Mouse (Mus musculus) heart, embryonic 10.5 days (tissue): ENCODE results near the gene Nav1. TPM values are rescaled to one million over a fixed set of nuclear protein-coding genes. Genes with fewer than 3 reads are reported as not detected.

Source experiments
- DNase-seq: peaks from one replicate; pipeline ENCODE4 v3.0.0-alpha.2; 2017; ENCODE audit warnings: low spot score
- H3K27ac ChIP-seq: fragments of 300-500 bp; sonication (generic); 2 replicates; pipeline ENCODE4 v1.5.1; 2016; ENCODE audit warnings: mild to moderate bottlenecking
- H3K27me3 ChIP-seq: fragments of 300-500 bp; sonication (generic); 2 replicates; pipeline ENCODE4 v1.6.1; 2016; ENCODE audit warnings: mild to moderate bottlenecking; ENCODE audit not compliant: poor library complexity, insufficient read depth, severe bottlenecking
- H3K36me3 ChIP-seq: fragments of 300-500 bp; sonication (generic); 2 replicates; pipeline ENCODE4 v1.6.1; 2016; ENCODE audit warnings: mild to moderate bottlenecking, moderate library complexity
- H3K4me1 ChIP-seq: fragments of 300-500 bp; sonication (generic); 2 replicates; pipeline ENCODE4 v1.6.1; 2016; ENCODE audit warnings: mild to moderate bottlenecking
- H3K4me3 ChIP-seq: fragments of 300-500 bp; sonication (generic); 2 replicates; pipeline ENCODE4 v1.5.1; 2016; ENCODE audit warnings: mild to moderate bottlenecking, moderate library complexity
- H3K9me3 ChIP-seq: fragments of 300-500 bp; sonication (generic); 2 replicates; pipeline ENCODE4 v1.6.1; 2016; ENCODE audit warnings: mild to moderate bottlenecking, moderate library complexity
- WGBS: fragments of 180-500 bp; shearing (Covaris S2); methylation state at CpG from one replicate; pipeline ENCODE4 v1.1.7; 2016; 5-methylcytosine and 5-hydroxymethylcytosine counted together
- polyA plus RNA-seq: library from polyadenylated mRNA; unstranded; fragments of >200 nt; fragmentation: Nextera tagmentation; extraction: Ambion mirVana; gene quantifications from 2 replicates; pipeline ENCODE4 v1.2.1, GENCODE M21; 2016

The Nav1 gene
- polyA plus RNA-seq, 1 experiment from 2014 or later, result 26.5 TPM

- WGBS, result under 1% methylated on average over 18 of the region's 19 CpGs
- H3K27me3 ChIP-seq, result peaks cover 8% of the 10 kb centered on the region; the same call in 1 of the 2 replicates
- peak overlapping the region; percentile 78 for H3K4me3 ChIP-seq
- H3K36me3 ChIP-seq, result 0 out of 2 replicates have a peak, but pooled peaks cover 3% of the 10 kb centered on the region
- no peaks in the 10 kb centered on the region for H3K9me3 ChIP-seq
- DNase-seq, result peak; percentile 86
- peaks cover 83% of the 10 kb centered on the region for H3K4me1 ChIP-seq
- peak overlapping the region; percentile 84 for H3K27ac ChIP-seq
Measured at GRCm38 (mm10) chr1:135585573-135585972, 21.5 kb downstream of the Nav1 start.

DNA sequence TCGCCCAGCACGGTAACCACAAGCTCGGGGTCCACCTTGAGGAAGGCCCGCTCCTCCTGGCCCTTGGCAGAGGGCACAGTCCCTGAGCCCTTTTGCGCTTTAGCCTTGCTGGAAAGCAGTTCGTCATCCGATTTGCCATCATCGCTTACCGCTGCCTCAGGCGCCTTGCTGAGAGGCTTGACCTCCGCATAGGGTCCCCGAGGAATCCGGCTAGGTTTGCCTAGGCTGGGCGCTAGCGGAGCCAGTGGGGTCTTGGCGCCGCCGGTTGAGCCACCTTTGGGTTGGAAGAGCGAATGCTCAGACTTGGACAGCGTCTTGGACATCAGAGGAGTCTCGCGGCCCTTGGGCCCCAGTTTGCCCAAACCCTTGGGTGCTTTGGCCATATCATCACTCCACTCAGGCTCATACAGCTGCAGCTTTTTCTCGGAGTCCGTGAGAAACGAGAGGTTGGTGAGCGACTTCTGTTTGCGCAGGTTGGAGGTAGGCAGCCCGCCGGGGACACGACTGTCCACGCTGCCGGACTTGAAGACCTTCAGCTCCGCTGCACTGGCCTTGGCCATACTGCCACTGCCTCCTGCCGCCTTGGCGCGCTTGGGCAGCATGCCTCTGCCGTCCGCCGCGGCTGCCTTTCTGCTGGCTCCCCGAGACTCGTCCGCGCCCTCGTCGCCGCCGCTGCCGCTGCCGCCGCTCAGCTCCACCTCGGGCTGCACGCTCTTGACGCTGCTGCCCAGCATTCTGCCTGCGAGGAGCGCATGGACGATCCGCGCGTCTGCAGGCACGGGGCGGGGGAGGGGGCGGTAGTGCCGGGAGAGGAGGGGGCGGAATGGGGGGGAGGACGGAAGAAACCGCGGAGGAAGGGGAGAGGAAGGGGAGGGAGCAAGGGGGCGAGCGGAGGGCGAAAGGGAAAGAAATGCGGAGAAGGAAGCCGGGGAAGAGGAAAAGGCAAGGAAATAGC is 22.2 kb downstream of the Nav1 start:
- Histone ChIP-seq H3K36me3 (0 out of 2 replicates have a peak, but pooled peaks cover 3% of the 10 kb centered on the region), H3K27me3 (peaks cover 8% of the 10 kb centered on the region; the same call in 1 of the 2 replicates), H3K27ac (peak overlapping the region; percentile 84), H3K9me3 (no peaks in the 10 kb centered on the region), H3K4me3 (peak overlapping the region; percentile 78), H3K4me1 (peaks cover 90% of the 10 kb centered on the region)
- WGBS, result 2% methylated on average over 70 of the region's 73 CpGs
- DNase-seq, result no peak

GRCm38 (mm10) chr1:135583678-135584515 is 23.2 kb downstream of the Nav1 start:
- Histone ChIP-seq H3K9me3 (no peaks in the 10 kb centered on the region), H3K27ac (peak overlapping the region; percentile 84), H3K4me3 (peak overlapping the region; percentile 78), H3K27me3 (peaks cover 8% of the 10 kb centered on the region; the same call in 1 of the 2 replicates), H3K36me3 (0 out of 2 replicates have a peak, but pooled peaks cover 3% of the 10 kb centered on the region), H3K4me1 (peaks cover 97% of the 10 kb centered on the region)
- DNase-seq, result no peak
- 9% methylated on average over 21 of the region's 21 CpGs for WGBS

DNA sequence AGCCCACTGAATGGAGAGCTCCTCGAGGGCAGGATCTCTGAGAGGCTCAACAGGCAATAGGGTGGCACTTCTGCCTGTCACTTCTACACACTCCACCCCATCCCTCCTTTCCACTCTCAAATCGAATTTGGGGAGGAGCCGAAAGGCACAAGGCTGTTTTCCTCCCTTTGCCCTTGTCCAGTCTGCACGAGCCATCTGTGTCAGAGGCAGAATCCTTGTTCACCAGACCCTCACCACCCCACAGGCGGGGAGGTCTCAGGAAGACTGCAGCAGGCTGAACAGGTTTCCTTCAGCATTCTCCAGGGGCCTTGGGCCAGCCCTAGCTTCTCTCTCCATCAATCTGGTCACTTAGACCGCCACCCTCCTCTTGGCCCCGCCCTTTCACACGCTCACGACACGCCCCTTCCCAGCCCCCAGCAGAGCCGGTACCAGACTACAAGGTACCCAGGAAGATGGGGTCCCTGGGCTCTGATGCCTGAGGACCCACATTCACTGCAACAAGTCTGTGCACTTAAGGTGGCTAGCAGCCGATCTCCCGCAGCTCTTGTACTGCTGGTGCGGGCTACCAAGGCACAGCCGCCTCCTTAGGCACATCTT is 23.9 kb downstream of the Nav1 start:
- DNase-seq, result no peak
- H3K27me3 ChIP-seq, result peaks cover 8% of the 10 kb centered on the region; the same call in 1 of the 2 replicates
- 10% methylated on average over 15 of the region's 15 CpGs for WGBS
- H3K4me1 ChIP-seq, result peaks cover 97% of the 10 kb centered on the region
- H3K4me3 ChIP-seq, result peak overlapping the region; percentile 78
- H3K36me3 ChIP-seq, result 0 out of 2 replicates have a peak, but pooled peaks cover 4% of the 10 kb centered on the region
- peak overlapping the region; percentile 84 for H3K27ac ChIP-seq
- H3K9me3 ChIP-seq, result no peaks in the 10 kb centered on the region

DNA sequence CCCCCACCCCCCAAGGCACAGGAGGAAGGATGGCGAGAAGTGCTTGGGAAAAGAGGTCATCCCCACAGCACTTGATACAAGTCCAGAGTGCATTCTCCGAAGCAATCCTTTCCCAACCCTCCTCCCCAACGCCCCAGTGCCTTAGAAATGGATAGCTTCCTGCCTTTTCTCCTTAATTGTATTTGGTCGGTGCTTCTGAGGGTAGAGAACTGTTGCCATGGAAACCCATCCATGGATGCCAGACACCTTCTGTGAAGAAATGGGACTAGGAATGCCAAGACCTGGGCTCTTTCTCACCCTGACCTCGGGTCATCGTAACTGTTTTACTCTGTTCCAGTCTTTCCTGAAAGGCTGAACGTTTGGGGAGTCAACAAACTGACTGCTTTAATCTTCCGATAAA is 26.1 kb downstream of the Nav1 start:
- Histone ChIP-seq H3K36me3 (peaks cover 5% of the 10 kb centered on the region; the same call in 1 of the 2 replicates), H3K9me3 (no peaks in the 10 kb centered on the region), H3K4me3 (no peak overlapping the region), H3K4me1 (peaks cover 94% of the 10 kb centered on the region), H3K27me3 (peaks cover 8% of the 10 kb centered on the region; the same call in 1 of the 2 replicates), H3K27ac (0 out of 2 replicates have a peak overlapping the region, but pooled peaks have one; percentile 22)
- no peak for DNase-seq
- WGBS, result 53% methylated on average over 8 of the region's 8 CpGs

DNA sequence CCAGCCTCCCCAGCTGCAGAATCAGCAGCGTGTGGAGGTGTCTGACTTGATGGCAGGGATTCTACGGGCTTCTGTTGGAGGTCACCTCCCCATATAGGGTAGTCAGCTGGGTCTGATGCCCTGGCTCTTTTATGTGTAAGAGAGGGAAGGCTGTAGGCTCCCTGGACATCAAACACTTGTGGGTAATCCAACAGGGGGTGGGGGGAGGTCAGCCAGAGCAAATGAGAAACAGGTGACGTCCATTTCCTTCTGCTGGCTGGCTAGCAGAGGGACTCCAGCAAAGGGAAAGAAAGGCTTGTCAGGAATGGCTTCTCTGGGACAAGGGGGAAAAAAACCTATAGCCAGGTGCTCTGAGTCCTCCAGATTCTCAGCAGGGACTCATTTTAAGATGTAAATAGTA is 28.0 kb downstream of the Nav1 start:
- peaks cover 77% of the 10 kb centered on the region for H3K4me1 ChIP-seq
- 0 out of 2 replicates have a peak overlapping the region, but pooled peaks have one; percentile 17 for H3K27ac ChIP-seq
- 33% methylated on average over 3 of the region's 3 CpGs for WGBS
- no peak overlapping the region for H3K4me3 ChIP-seq
- DNase-seq, result no peak
- H3K36me3 ChIP-seq, result peaks cover 5% of the 10 kb centered on the region; the same call in 1 of the 2 replicates
- no peaks in the 10 kb centered on the region for H3K9me3 ChIP-seq
- peaks cover 8% of the 10 kb centered on the region; the same call in 1 of the 2 replicates for H3K27me3 ChIP-seq

- DNase-seq, result no peak
- 66% methylated on average over 2 of the region's 2 CpGs for WGBS
- H3K9me3 ChIP-seq, result no peaks in the 10 kb centered on the region
- no peak overlapping the region for H3K4me3 ChIP-seq
- H3K27me3 ChIP-seq, result peaks cover 8% of the 10 kb centered on the region; the same call in 1 of the 2 replicates
- H3K4me1 ChIP-seq, result peaks cover 64% of the 10 kb centered on the region
- H3K27ac ChIP-seq, result peak overlapping the region; percentile 42; the same call in 1 of the 2 replicates
- H3K36me3 ChIP-seq, result peaks cover 5% of the 10 kb centered on the region; the same call in 1 of the 2 replicates
Measured at GRCm38 (mm10) chr1:135577793-135578192, 29.3 kb downstream of the Nav1 start.

GRCm38 (mm10) chr1:135575393-135575792 is 31.7 kb downstream of the Nav1 start:
- Histone ChIP-seq H3K27me3 (no peaks in the 10 kb centered on the region), H3K36me3 (peaks cover 5% of the 10 kb centered on the region), H3K27ac (no peak overlapping the region), H3K4me3 (no peak overlapping the region), H3K9me3 (no peaks in the 10 kb centered on the region), H3K4me1 (peaks cover 48% of the 10 kb centered on the region)
- 82% methylated on average over 1 of the region's 1 CpGs for WGBS
- DNase-seq, result no peak

GRCm38 (mm10) chr1:135574451-135575208 is 32.5 kb downstream of the Nav1 start:
- WGBS, result 74% methylated on average over 4 of the region's 4 CpGs
- H3K4me3 ChIP-seq, result no peak overlapping the region
- H3K27me3 ChIP-seq, result no peaks in the 10 kb centered on the region
- H3K27ac ChIP-seq, result no peak overlapping the region
- peaks cover 47% of the 10 kb centered on the region for H3K4me1 ChIP-seq
- H3K9me3 ChIP-seq, result no peaks in the 10 kb centered on the region
- peaks cover 5% of the 10 kb centered on the region for H3K36me3 ChIP-seq
- no peak for DNase-seq

GRCm38 (mm10) chr1:135572139-135572892 is 34.8 kb downstream of the Nav1 start:
- Histone ChIP-seq H3K36me3 (peaks cover 8% of the 10 kb centered on the region), H3K27me3 (no peaks in the 10 kb centered on the region), H3K27ac (no peak overlapping the region), H3K4me3 (no peak overlapping the region), H3K4me1 (peaks cover 36% of the 10 kb centered on the region), H3K9me3 (no peaks in the 10 kb centered on the region)
- 44% methylated on average over 4 of the region's 4 CpGs for WGBS
- no peak for DNase-seq

DNA sequence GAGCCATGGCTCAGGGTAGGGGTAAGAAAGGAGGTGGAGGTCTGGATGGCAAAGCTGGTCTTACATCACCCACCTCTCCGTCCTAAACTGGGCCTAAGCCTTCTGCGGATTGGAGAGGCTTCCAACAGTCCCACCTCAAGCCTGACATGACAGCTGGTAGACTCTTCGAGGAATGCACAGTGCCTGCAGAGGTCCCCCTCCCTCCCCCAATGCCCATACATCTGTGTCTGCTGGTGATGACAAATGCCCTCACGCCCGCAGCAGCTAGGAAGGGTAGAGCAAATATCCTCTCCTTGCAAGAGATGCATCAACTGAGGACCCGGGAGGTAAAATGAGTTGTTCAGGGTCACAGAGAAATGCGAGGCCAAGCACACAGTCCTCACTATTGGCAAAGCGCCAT is 39.0 kb downstream of the Nav1 start:
- peaks cover 54% of the 10 kb centered on the region for H3K4me1 ChIP-seq

More for the DNA sequence above, 39.0 kb downstream of the Nav1 start:
- DNase-seq, result no peak
- 69% methylated on average over 8 of the region's 8 CpGs for WGBS
- no peak overlapping the region for H3K4me3 ChIP-seq
- no peak overlapping the region for H3K27ac ChIP-seq
- H3K9me3 ChIP-seq, result no peaks in the 10 kb centered on the region
- H3K27me3 ChIP-seq, result no peaks in the 10 kb centered on the region
- peaks cover 14% of the 10 kb centered on the region for H3K36me3 ChIP-seq
